Mouse (Mus musculus): ENCODE measurements around the gene Utp18. TPM values are rescaled to one million over a fixed set of nuclear protein-coding genes. Genes with fewer than 3 reads are reported as not detected.
A peak's percentile ranks its signal among the peaks of the same experiment; 100 is the strongest.
"Not testable (repeated sequence)": the region's sequence is repeated elsewhere in the genome, so short reads cannot be mapped to it uniquely, and the experiment has no call there.

Utp18 gene
- total RNA-seq (2021), result 10 to 100 TPM; 23.3 to 25.8 TPM
- long read RNA-seq, experiment 1, transcript Utp18-201 (14 exons, 2,613 nt), result major isoform, 32 of 37 reads
- long read RNA-seq, experiment 1, partial matches to known transcripts, result 3 of 37 reads
- long read RNA-seq, experiment 1, other reads (novel, unspliced or antisense), result 2 of 37 reads
- long read RNA-seq, experiment 2, transcript Utp18-201 (14 exons, 2,613 nt), result major isoform, 35 of 39 reads
- long read RNA-seq, experiment 2, partial matches to known transcripts, result 1 of 39 reads
- long read RNA-seq, experiment 2, other reads (novel, unspliced or antisense), result 3 of 39 reads

DNA sequence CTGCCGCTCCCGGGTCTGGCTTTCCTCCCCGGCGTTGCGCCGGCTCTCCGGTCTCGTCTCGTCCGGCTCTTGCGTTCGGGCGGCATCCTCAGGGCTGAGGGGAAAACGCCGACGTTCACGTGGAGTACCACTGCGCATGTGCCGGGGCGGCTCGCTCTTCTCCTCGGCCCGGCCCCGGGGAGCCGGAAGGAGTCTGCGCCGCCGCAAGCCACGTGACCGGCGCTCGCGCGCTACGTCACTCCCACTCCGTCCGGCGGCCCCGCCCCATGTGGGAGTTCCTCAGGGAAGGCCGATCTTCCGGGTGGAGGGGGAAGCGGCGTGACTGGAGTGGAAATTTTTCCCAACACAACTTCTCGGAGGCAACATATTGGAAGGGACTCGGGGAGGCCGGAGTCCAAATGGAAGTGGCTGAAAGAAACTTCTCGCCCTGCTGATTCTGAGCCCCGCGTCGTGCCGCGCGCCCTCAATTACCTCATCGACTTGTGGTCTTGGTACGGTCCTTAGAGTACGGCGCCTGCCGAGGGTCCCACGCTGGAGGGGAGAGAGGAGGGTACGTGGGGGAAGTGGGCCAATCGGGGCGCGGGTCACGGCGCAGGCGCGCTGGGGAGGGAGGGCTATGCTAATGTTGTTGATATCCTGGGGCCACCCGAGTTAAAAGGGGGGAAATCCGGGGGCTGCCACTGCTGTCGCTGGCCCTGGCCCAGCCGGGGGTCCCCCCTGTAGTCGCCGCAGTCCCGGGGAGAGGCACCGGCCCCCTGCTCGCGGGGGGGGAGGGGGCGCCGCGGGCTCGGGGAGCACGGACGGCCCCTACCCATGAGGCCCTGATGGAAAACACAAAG is at the start of gene Utp18, which contains the start of gene Mbtd1:
Utp18 (minus strand) TSS at position 195 of the 839 bp plus-strand sequence.
Mbtd1 (plus strand) TSS at position 281 of the 839 bp plus-strand sequence.
- DNase-seq (ENCODE audit: low spot score in 2 of 2), result peak; percentile 99

DNA sequence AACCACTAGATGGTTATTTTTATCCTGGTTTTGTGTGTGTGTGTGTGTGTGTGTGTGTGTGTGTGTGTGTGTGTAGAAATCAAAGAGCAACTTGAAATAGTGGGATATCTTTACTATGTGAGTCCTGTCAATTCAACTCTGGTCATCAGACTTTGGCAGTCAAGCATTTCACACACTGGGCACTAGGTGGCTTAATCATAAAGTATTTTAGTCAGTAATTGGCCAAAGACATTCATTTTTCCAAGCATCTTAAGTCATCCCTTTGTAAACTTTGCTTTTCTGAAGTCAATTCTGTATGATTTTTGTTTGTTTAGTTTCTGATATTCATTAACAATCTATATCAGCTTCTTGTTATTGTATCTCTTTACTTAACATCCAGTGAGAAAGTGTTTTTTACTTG is 43.5 kb upstream of the Utp18 start:
- DNase-seq (ENCODE audit: low spot score in 2 of 2), result no peak

DNA sequence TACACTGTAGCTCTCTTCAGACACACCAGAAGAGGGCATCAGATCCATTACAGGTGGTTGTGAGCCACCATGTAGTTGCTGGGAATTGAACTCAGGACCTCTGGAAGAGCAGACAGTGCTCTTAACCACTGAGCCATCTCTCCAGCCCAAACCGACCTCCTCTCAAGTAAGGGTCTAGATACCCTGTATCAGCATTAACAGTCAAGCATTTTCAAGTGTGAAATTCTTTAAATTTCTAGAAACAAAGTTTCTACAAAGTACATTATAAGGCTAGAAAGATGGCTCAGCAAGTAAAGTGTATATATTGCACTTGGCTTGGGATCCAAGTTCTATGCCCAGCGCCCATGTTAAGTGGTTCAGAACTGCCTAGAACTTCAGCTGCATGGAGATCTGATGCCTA is 29.5 kb upstream of the Utp18 start:
- not testable (repeated sequence) for DNase-seq (ENCODE audit: low spot score in 2 of 2)

DNA sequence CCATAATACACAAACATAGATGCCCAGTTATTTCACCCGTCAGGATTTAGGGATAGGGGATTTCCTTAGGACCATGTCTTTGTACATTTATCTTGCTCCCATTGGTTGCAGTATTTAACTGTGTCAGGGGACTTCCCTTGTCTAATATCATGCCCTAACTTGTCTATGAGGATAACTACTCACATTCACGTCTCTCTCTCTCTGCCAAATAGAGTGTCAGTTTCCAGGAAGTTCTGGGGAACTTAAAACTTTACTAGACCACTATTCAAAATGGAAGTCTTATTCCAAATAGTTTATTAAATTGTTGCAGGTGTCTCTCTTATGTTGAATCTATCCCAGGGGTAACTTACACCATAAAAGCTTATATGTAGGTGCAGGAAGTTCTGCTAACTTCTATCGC is 26.0 kb upstream of the Utp18 start:
- no peak for DNase-seq (ENCODE audit: low spot score in 2 of 2)

DNA sequence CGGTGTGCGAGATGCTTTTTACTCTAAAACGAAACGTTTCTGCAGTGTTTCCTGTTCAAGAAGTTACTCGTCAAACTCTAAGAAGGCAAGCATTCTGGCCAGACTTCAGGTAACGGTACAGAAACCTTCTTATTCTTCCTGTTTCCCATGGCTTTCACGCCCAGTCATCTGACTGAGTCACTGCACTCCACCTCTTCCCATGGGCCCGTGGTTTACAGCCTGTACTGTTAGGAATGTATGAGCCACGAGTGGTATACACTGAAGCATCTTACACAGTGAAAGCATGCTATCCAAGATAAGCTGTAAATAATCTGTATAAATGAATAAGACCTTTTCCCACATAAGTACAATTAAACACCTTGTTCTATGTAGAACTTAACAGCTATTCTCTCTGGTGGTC is 23.3 kb upstream of the Utp18 start:
- no peak for DNase-seq (ENCODE audit: low spot score in 2 of 2)

DNA sequence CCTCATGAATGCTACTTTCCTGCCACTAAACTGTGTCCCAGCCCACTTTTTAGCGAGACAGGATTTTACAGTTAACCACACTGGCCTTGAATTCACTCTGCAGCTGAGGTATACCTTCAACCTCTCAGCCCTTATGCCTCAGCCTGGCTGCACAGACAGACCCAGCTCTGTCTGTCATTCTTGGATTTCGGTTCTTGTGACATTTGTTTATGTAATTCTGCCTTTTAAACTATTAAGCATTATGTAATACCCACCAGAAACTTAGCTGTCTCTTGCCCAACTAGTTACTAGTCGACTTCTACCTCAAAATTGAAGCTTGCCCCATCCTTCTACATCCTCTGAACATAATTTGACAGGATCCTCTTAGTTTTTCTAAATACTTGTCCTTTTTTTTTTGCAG is 22.3 kb upstream of the Utp18 start:
- no peak for DNase-seq (ENCODE audit: low spot score in 2 of 2)

DNA sequence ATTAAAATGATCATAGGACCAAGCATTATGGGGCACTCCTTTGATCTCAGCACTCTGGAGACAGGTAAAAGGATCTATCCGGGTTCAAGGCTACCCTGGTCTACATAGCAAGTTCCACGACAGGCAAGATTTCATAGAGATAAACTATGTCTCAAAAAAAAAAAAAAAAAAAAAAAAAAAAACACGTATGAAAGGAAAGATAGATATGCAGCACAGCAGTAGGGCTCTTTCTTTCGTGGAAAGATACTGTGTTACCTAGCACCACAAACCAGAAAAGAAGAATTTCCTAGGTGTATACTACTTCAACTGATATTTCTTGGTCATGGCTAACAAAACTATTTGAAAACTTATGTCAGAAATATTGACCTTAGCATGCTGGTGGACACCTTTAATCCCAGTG is 21.3 kb upstream of the Utp18 start:
- no peak for DNase-seq (ENCODE audit: low spot score in 2 of 2)

DNA sequence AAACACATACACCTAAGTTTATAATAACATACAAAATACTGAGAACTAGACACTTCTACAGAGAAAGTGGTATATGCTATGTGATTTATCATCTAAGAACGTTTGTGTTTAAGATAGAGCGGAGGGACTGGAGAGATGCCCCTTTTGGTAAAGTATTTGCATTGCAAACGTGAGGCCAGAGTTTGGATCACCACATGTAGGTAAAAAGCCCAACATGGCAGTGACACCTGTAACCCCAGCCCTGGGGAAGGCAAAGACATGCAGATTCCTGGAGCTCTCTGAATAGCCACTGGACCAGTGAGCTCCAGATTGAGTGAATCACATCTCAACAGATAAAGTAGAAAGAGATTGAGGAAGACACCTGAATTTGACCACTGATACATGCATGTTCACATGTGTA is 12.2 kb upstream of the Utp18 start:
- DNase-seq (ENCODE audit: low spot score in 2 of 2), result no peak

DNA sequence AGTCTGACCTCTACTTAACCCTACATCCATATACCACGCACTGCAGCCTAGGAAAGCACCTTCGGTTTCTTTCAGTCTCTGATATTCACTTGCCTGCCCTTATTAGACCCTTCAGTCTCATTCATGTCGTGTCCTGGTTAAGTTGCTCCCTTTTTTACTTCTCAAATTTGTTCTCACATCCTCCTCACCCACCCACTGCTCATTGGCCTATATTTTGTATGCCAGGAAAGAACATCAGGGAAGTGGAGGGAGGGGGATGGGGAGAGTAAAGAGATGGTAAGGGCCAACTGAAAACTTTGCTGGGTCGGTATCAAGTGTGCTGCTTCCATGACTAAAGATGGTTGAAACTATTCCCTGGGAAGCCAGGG is 1.5 kb upstream of the Utp18 start:
- DNase-seq (ENCODE audit: low spot score in 2 of 2), result peak in 1 of 2 experiments; percentile 18

DNA sequence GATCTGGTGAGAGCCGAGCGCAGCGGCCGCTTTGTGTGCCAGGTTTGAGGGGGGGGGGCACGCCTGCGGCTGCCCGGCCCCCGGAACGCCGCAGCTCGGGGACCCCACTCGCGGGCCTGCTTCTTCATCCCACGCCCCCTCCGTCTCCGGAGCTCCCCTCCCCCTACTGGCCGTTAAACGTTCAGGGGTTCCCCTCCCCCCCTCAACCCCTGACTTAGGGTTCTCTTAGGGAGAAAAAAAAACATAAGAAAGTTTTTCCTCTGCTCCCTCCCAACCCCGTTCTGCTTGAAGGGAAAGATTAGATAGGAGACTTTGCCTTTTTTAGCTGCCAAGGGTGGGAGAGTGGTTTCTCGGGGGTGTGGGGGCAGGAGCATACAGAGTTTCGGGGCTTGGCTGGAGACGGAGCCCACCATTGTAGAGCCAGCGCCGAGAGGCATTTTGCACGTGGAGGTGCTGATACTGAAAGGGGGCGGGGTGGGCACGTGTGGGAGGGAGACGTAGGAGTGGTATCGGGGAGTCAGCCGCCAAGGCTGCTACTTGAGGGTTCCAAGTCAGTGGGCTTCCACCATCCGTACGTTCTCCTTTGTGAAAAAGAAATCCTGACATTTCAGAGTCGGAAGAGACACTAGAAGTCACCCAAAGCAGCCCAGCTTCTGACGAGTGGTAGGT is 979 bp upstream of the Utp18 start:
- DNase-seq (ENCODE audit: low spot score in 2 of 2), result peak; percentile 5 to 23

DNA sequence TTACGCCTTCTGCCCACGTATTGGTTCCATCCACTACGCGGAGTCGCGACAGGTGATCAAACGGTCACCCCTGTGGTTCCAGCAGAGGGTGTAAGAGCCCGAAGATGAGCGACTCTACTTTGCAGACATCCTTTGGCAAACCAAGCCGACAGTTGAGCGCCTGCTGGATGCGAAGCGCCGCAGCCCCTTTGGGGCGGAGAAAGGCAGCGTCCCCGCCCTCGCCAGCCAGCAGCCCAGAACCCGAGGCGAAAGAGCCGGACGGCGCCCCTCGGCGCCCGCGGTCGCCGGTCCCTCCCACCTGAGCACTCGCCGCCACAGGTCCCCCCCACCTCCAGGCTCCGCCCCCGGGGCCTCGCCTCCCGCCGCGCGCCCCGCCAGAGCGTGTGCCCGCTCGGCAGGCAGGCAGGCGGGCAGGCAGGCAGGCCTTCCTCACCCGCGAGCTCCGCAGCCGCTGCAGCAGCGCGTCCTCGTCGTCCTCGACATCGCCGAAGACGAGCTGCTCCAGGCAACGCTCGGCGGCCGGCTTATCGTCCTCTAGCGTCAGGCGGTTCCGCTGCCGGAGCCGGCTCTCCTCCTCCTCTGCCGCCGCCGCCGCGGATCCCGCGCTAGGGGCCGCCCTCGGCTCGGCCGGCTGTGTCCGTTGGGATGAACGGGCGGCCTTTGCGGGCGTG is 530 bp downstream of the Utp18 start:
- peak; percentile 27 to 37 for DNase-seq (ENCODE audit: low spot score in 2 of 2)

DNA sequence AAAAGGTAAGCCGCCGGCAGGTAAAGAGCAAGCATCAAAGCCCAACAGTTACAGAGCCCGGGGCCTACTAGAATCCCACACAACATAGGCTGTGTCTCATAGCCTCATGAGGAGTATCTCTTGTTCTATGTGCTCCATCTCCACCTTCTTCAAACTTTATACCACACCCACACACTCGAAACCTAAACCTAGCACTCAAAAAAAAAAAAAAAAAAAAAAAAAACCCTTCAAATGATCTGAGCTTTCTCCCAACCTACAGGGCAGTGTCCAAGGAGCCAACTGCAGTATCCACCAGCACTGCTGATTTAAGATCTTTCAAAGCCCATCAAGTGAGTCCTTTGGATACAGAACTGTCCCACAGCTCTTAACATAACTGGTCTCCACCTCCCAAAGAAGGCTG is 1.5 kb downstream of the Utp18 start:
- no peak for DNase-seq (ENCODE audit: low spot score in 2 of 2)

DNA sequence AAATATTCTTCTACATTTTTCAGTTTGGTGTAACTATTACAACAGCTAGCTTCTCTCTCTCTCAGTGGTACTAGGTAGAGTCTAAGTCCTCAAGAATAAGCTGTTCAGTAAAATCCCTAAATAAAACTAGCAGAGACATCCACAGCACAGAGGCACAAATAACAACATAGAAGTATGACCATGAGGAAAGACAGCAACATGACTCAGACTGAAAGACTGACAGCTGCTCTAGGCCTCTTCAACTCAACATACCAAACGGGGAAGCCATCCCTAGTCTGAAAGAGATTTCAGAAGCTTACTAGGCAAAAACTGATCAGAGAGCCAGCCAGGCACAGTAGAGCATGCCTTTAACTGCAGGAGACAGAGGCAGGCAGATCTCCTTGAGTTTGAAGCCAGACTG is 22.9 kb downstream of the Utp18 start:
- DNase-seq (ENCODE audit: low spot score in 2 of 2), result no peak

DNA sequence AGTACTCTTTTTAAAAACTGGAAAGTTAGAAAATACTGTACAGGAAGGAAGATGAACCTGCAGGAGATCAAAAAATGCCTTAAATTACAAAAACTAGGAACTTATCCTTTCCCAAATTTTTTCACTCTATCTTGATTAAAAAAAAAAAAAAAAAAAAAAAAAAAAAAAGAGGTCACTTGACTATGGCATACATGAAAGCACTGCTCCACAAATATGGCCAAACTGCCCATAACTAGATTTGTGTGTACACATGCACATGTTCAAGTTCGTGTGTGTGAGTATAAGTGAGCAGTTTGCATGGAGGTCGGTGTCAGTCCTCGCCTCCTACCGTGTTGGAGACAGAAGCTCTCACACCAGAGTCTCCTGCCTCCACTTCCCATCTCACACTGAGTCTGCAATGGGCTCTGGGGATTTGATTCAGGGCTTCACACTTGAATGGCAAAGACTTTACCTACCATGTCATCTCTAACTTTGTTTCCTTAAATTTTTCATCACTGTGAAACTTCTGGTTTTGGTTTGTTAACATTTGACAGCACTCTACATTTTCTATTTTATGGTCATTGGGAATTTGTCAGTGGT is 23.4 kb downstream of the Utp18 start:
- DNase-seq (ENCODE audit: low spot score in 2 of 2), result no peak

DNA sequence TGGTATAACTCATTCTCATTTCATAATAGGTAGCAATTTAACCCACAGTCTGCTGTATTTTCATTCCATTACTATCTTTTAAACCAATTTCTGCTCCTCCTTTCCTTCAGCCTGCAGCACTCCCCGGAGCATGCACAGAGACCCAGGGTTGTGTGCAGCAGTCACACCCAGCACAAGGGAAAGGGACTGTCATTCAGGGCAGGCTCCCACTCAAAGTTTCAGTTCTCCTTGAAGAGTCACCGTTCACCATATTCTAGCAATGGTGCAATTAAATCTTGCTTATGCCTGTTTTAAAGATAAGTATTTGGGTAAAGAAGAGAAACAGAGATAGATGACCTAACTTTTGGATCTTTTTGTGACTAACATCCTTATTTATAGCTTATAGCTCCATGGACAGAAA is 24.4 kb downstream of the Utp18 start:
- no peak for DNase-seq (ENCODE audit: low spot score in 2 of 2)

DNA sequence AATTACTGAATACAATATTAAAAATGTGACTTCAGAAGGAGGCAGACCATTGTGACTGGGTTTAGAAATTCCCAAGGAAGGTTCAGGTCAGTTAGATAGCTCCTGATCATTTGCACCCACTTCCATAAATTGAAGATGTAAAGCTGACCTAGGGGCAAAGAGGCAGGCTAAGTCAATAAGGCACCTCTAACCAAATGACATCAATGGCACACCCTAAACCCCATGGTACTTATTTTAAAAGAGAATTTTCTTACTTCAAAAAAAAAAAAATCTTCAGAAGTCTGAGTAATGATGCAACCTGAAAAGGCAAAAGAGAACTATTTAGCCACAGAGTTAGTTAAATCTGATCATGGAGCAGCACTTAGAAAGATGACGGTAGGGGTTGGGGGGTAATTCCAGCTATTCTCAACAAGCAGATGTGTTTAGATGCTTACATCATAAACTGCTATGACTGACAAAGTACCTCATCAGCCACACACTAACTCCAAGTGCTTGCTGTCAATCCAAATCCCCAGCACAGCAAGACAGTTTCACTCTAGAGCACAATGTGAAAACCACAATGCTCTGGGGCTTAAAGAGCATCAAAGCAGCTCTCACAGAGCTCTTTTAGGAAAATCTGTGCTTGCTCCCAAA is 24.9 kb downstream of the Utp18 start:
- no peak for DNase-seq (ENCODE audit: low spot score in 2 of 2)

DNA sequence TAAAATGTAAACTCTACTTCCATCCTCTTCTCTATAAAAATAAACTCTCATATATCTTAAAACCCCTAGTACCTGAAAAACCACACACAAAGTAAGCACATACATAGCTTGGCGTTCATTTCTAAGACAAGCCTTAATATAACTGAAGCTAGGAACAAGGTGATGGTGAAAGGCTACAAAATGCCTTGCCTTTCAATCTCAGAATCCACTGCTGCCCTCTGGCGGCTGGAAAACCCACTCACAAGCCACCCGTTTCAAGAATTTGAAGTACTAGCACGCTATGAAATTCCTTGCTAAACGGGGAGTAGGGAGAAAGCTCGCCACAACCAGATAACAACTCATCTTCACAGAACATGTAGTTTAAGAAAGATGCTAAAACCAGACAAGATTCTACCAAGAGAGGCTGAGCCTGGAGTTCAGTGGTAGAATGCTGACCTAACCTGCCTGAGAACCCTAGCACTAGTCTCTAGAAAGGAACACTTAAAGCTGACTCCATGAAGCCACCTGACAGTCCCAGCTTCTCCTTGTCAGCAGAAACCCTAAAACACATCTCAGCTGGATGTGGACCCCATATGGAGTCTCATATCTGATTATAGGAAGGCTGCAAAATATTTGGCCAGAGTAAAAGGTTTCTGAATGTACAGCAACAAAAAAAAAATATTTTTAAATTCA is 29.1 kb downstream of the Utp18 start:
- DNase-seq (ENCODE audit: low spot score in 2 of 2), result peak; percentile 82 to 91

DNA sequence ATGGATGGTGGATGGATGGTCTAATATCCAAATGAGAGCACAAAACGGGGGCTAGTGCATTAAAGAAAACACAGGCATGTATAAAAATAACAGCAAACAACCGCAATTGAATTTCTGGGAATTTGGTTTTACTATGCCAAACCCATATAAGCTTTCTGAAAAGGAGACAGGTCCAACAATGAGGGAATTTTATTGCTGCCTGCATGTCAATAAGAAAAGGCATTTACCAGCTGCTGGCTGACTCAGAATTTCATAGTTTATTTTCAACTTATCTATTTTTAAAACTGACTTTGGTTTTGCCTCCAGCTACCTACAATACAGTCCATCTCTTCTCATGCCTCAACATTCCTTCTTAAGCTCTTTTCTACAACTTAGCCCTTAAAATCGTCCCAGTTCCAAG is 33.0 kb downstream of the Utp18 start:
- no peak for DNase-seq (ENCODE audit: low spot score in 2 of 2)

DNA sequence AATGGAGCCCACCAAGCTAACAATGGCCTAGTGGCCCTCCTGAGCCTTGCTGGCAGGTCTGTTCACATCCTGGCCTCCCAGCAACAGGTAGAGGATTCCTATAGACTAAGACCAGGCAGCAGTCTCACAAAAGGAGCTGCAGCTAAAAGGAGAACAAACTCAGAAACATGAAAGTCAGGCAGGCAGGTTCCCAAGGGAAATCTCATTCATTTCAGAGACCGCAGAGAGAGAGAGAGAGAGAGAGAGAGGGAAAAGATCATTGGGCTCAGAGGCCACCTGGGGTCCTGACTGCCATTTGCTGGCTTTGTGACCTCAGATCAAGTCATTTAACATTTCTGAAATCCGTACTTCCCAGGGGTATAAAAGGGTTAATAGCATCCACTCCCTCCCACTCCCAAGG is 38.2 kb downstream of the Utp18 start:
- DNase-seq (ENCODE audit: low spot score in 2 of 2), result no peak

DNA sequence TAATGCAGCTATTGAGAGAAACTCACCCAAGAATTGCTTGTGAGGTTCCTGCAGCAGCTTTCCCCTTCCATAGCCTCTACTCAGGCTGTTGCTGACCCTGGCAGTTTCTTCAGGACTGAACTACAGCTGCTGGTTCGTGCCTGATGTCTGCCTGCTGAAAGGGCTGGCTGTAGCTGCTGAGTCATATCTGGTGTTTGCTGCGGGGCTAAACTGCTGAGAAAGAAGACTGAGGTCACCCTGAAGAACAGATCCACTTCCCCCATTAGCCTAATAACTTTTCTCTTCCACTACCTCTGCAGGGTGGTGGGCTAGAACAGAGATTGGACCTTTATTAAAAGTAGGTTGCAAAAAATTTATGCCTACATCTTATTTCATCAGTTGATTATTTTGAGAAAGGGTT is 49.8 kb downstream of the Utp18 start:
- no peak for DNase-seq (ENCODE audit: low spot score in 2 of 2)

Measured in layer of hippocampus, postnatal 14 days (tissue).